Mouse (Mus musculus): ENCODE data around the gene Apln. TPM values are rescaled to one million over a fixed set of nuclear protein-coding genes. Genes with fewer than 3 reads are reported as not detected.
A peak's percentile ranks its signal among the peaks of the same experiment; 100 is the strongest.

The Apln gene
- polyA plus RNA-seq, 1 experiment from 2014 or later: 6.4 TPM

- Histone ChIP-seq H3K4me3 (replicated peaks) (no peak overlapping the region), H3K27me3 (replicated peaks) (no peaks in the 10 kb centered on the region), H3K36me3 (no peaks in the 10 kb centered on the region), H3K4me2 (replicated peaks) (no peak overlapping the region), H3K9me3 (no peaks in the 10 kb centered on the region), H3K4me1 (replicated peaks) (no peaks in the 10 kb centered on the region), H3K27ac (no peak overlapping the region), H3K9ac (no peak overlapping the region)
- 65% methylated on average over 8 of the region's 8 CpGs for WGBS
- ATAC-seq: no peak
These were observed 28.6 kb downstream of the Apln start for GRCm38 (mm10) chrX:48006062-48006461.

GRCm38 (mm10) chrX:48004786-48005185 is 29.9 kb downstream of the Apln start:
- no peaks in the 10 kb centered on the region for H3K27me3 ChIP-seq (replicated peaks)
- H3K4me3 ChIP-seq (replicated peaks): no peak overlapping the region
- no peak overlapping the region for H3K4me2 ChIP-seq (replicated peaks)
- H3K9ac ChIP-seq: no peak overlapping the region
- H3K9me3 ChIP-seq: no peaks in the 10 kb centered on the region
- H3K36me3 ChIP-seq: no peaks in the 10 kb centered on the region
- no peak overlapping the region for H3K27ac ChIP-seq
- 72% methylated on average over 1 of the region's 1 CpGs for WGBS
- H3K4me1 ChIP-seq (replicated peaks): no peaks in the 10 kb centered on the region
- ATAC-seq: no peak

- WGBS: 50% methylated on average over 7 of the region's 7 CpGs
- no peaks in the 10 kb centered on the region for H3K9me3 ChIP-seq
- no peak overlapping the region for H3K4me3 ChIP-seq (replicated peaks)
- H3K27ac ChIP-seq: no peak overlapping the region
- no peak for ATAC-seq
- H3K4me1 ChIP-seq (replicated peaks): no peaks in the 10 kb centered on the region
- H3K4me2 ChIP-seq (replicated peaks): no peak overlapping the region
- H3K27me3 ChIP-seq (replicated peaks): no peaks in the 10 kb centered on the region
- H3K9ac ChIP-seq: no peak overlapping the region
- H3K36me3 ChIP-seq: no peaks in the 10 kb centered on the region
These were observed 33.5 kb downstream of the Apln start for GRCm38 (mm10) chrX:48001151-48001550.

- no peak for ATAC-seq
These were observed 36.2 kb downstream of the Apln start for GRCm38 (mm10) chrX:47998412-47998811.

GRCm38 (mm10) chrX:47992606-47993005 is 42.0 kb downstream of the Apln start:
- no peak overlapping the region for H3K27ac ChIP-seq
- H3K4me3 ChIP-seq (replicated peaks): no peak overlapping the region
- H3K4me1 ChIP-seq (replicated peaks): no peaks in the 10 kb centered on the region
- no peaks in the 10 kb centered on the region for H3K9me3 ChIP-seq
- H3K9ac ChIP-seq: no peak overlapping the region
- 19% methylated on average over 8 of the region's 8 CpGs for WGBS
- 0 out of 2 replicates have a peak overlapping the region, but pooled peaks have one; percentile 23 for H3K4me2 ChIP-seq (replicated peaks)
- no peaks in the 10 kb centered on the region for H3K36me3 ChIP-seq
- no peak for ATAC-seq
- H3K27me3 ChIP-seq (replicated peaks): no peaks in the 10 kb centered on the region

More at GRCm38 (mm10) chrX:47998412-47998811, 36.2 kb downstream of the Apln start:
- H3K9me3 ChIP-seq: no peaks in the 10 kb centered on the region
- no peak overlapping the region for H3K27ac ChIP-seq
- no peaks in the 10 kb centered on the region for H3K36me3 ChIP-seq
- H3K4me3 ChIP-seq (replicated peaks): no peak overlapping the region
- H3K4me1 ChIP-seq (replicated peaks): no peaks in the 10 kb centered on the region
- WGBS: 64% methylated on average over 8 of the region's 8 CpGs
- no peak overlapping the region for H3K4me2 ChIP-seq (replicated peaks)
- no peak overlapping the region for H3K9ac ChIP-seq
- no peaks in the 10 kb centered on the region for H3K27me3 ChIP-seq (replicated peaks)

GRCm38 (mm10) chrX:47988024-47988423 is 46.6 kb downstream of the Apln start:
- Histone ChIP-seq H3K9ac (no peak overlapping the region), H3K4me2 (replicated peaks) (no peak overlapping the region), H3K4me3 (replicated peaks) (no peak overlapping the region), H3K36me3 (no peaks in the 10 kb centered on the region), H3K4me1 (replicated peaks) (no peaks in the 10 kb centered on the region), H3K27me3 (replicated peaks) (no peaks in the 10 kb centered on the region), H3K9me3 (no peaks in the 10 kb centered on the region), H3K27ac (no peak overlapping the region)
- ATAC-seq: no peak
- WGBS: 64% methylated on average over 8 of the region's 8 CpGs

GRCm38 (mm10) chrX:47985000-47985619 is 49.5 kb downstream of the Apln start:
- peak overlapping the region; percentile 45 for H3K4me2 ChIP-seq (replicated peaks)
- H3K27me3 ChIP-seq (replicated peaks): no peaks in the 10 kb centered on the region
- 7% methylated on average over 19 of the region's 19 CpGs for WGBS
- no peaks in the 10 kb centered on the region for H3K9me3 ChIP-seq
- H3K9ac ChIP-seq: no peak overlapping the region
- ATAC-seq: 0 out of 2 replicates have a peak, but pooled peaks have one; percentile 31
- H3K36me3 ChIP-seq: no peaks in the 10 kb centered on the region
- H3K4me1 ChIP-seq (replicated peaks): no peaks in the 10 kb centered on the region
- H3K27ac ChIP-seq: no peak overlapping the region
- peak overlapping the region; percentile 19; the same call in 1 of the 2 replicates for H3K4me3 ChIP-seq (replicated peaks)

- no peaks in the 10 kb centered on the region for H3K4me1 ChIP-seq (replicated peaks)
- H3K36me3 ChIP-seq: no peaks in the 10 kb centered on the region
- whole genome bisulfite sequencing: 73% methylated on average over 5 of the region's 5 CpGs
- no peaks in the 10 kb centered on the region for H3K9me3 ChIP-seq
- no peak overlapping the region for H3K27ac ChIP-seq
- H3K9ac ChIP-seq: no peak overlapping the region
- H3K27me3 ChIP-seq (replicated peaks): no peaks in the 10 kb centered on the region
- no peak overlapping the region for H3K4me3 ChIP-seq (replicated peaks)
- H3K4me2 ChIP-seq (replicated peaks): no peak overlapping the region
- ATAC-seq: no peak
These were observed 57.6 kb downstream of the Apln start for GRCm38 (mm10) chrX:47977078-47977477.

GRCm38 (mm10) chrX:47976551-47976950 is 58.1 kb downstream of the Apln start:
- H3K36me3 ChIP-seq: no peaks in the 10 kb centered on the region
- ATAC-seq: peak; percentile 86
- H3K27ac ChIP-seq: no peak overlapping the region
- no peak overlapping the region for H3K4me3 ChIP-seq (replicated peaks)
- H3K9me3 ChIP-seq: no peaks in the 10 kb centered on the region
- no peak overlapping the region for H3K9ac ChIP-seq
- H3K4me1 ChIP-seq (replicated peaks): no peaks in the 10 kb centered on the region
- WGBS: 67% methylated on average over 4 of the region's 4 CpGs
- no peaks in the 10 kb centered on the region for H3K27me3 ChIP-seq (replicated peaks)
- no peak overlapping the region for H3K4me2 ChIP-seq (replicated peaks)

Other genes with a start within 250 kb of the Apln start
- 26.1 and 32.5 TPM in 2 replicates for gene Smarca1, start 141.9 kb downstream of the Apln start, polyA plus RNA-seq (2015; fragmentation: Nextera tagmentation; extraction: Ambion mirVana)
- gene Ocrl, start 122.5 kb downstream of the Apln start, polyA plus RNA-seq (2015; fragmentation: Nextera tagmentation; extraction: Ambion mirVana): 15.7 and 16.9 TPM in 2 replicates
- gene Xpnpep2, start 73.9 kb upstream of the Apln start, polyA plus RNA-seq (2015; fragmentation: Nextera tagmentation; extraction: Ambion mirVana): 3.4 and 4.0 TPM in 2 replicates
- 3.1 and 3.4 TPM in 2 replicates for gene Sash3, start 111.6 kb upstream of the Apln start, polyA plus RNA-seq (2015; fragmentation: Nextera tagmentation; extraction: Ambion mirVana)
- gene Zdhhc9, start 174.0 kb upstream of the Apln start, polyA plus RNA-seq (2015; fragmentation: Nextera tagmentation; extraction: Ambion mirVana): 8.2 and 9.1 TPM in 2 replicates
- gene Utp14a, start 222.0 kb upstream of the Apln start, polyA plus RNA-seq (2015; fragmentation: Nextera tagmentation; extraction: Ambion mirVana): 15.4 and 16.4 TPM in 2 replicates